Mouse (Mus musculus) neural tube, embryonic 14.5 days (tissue): ENCODE results near the gene Plin4. TPM values are rescaled to one million over a fixed set of nuclear protein-coding genes. Genes with fewer than 3 reads are reported as not detected.
"Not testable (repeated sequence)": the region's sequence is repeated elsewhere in the genome, so short reads cannot be mapped to it uniquely, and the experiment has no call there.

ENCODE experiments used
- ATAC-seq: fragments of 200-750 bp; cut with Nextera tagmentation; 2 replicates; pipeline ENCODE4 v1.8.0; 2017; ENCODE audit warnings: low read depth, mild to moderate bottlenecking, moderate TSS enrichment, moderate library complexity
- H3K27ac ChIP-seq: fragments of 300-500 bp; sonication (generic); 2 replicates; pipeline ENCODE4 v1.5.1; 2014; ENCODE audit warnings: low read depth, mild to moderate bottlenecking, control low read depth, low read length, moderate library complexity, mixed read lengths
- H3K27me3 ChIP-seq: fragments of 300-500 bp; sonication (generic); 2 replicates; pipeline ENCODE4 v1.6.1; 2014; ENCODE audit warnings: low read length; ENCODE audit not compliant: control insufficient read depth, insufficient read depth
- H3K36me3 ChIP-seq: fragments of 300-500 bp; sonication (generic); 2 replicates; pipeline ENCODE4 v1.6.1; 2014; ENCODE audit warnings: low read length, mixed read lengths; ENCODE audit not compliant: control insufficient read depth, insufficient read depth
- H3K4me1 ChIP-seq: fragments of 300-500 bp; sonication (generic); 2 replicates; pipeline ENCODE4 v1.6.1; 2014; ENCODE audit warnings: low read length; ENCODE audit not compliant: control insufficient read depth, insufficient read depth
- H3K4me2 ChIP-seq: fragments of 300-500 bp; sonication (generic); 2 replicates; pipeline ENCODE4 v1.6.1; 2014; ENCODE audit warnings: mild to moderate bottlenecking, low read depth, low read length, control low read depth
- H3K4me3 ChIP-seq: fragments of 300-500 bp; sonication (generic); 2 replicates; pipeline ENCODE4 v1.5.1; 2014; ENCODE audit warnings: low read depth, low read length, control low read depth, mixed read lengths
- H3K9ac ChIP-seq: fragments of 300-500 bp; sonication (generic); replicated peaks from 2 replicates; pipeline ENCODE4 v1.6.1; 2014; ENCODE audit warnings: low read depth, mild to moderate bottlenecking, control low read depth, low read length, mixed read lengths
- H3K9me3 ChIP-seq: fragments of 300-500 bp; sonication (generic); 2 replicates; pipeline ENCODE4 v1.6.1; 2016; ENCODE audit warnings: low read length; ENCODE audit not compliant: control insufficient read depth
- WGBS: fragments of 180-500 bp; shearing (Covaris S2); extraction: QIAGEN DNeasy Blood & Tissue Kit; methylation state at CpG from one replicate; pipeline ENCODE4 v1.1.7; 2014; 5-methylcytosine and 5-hydroxymethylcytosine counted together
- polyA plus RNA-seq: library from polyadenylated mRNA; unstranded; fragments of >200 nt; fragmentation: Nextera tagmentation; extraction: Ambion mirVana; gene quantifications from 2 replicates; pipeline ENCODE4 v1.2.1, GENCODE M21; 2014

The Plin4 gene
- polyA plus RNA-seq, 1 experiment from 2014 or later = 0.28 TPM

- no peak overlapping the region for H3K4me3 ChIP-seq
- whole genome bisulfite sequencing = 78% methylated on average over 6 of the region's 6 CpGs
- ATAC-seq = no peak
- H3K4me2 ChIP-seq = no peak overlapping the region
- no peaks in the 10 kb centered on the region for H3K9me3 ChIP-seq
- H3K9ac ChIP-seq = no peak overlapping the region
- no peaks in the 10 kb centered on the region for H3K27me3 ChIP-seq
- no peak overlapping the region for H3K27ac ChIP-seq
- no peaks in the 10 kb centered on the region for H3K4me1 ChIP-seq
- no peaks in the 10 kb centered on the region for H3K36me3 ChIP-seq
These were observed 1.1 kb downstream of the Plin4 start for GRCm38 (mm10) chr17:56108334-56109044.

GRCm38 (mm10) chr17:56107736-56108135, 1.9 kb downstream of the Plin4 start:
- WGBS = 79% methylated on average over 2 of the region's 2 CpGs
- no peaks in the 10 kb centered on the region for H3K4me1 ChIP-seq
- H3K27ac ChIP-seq = no peak overlapping the region
- H3K36me3 ChIP-seq = 0 out of 2 replicates have a peak, but pooled peaks cover 5% of the 10 kb centered on the region
- no peak overlapping the region for H3K4me2 ChIP-seq
- ATAC-seq = no peak
- H3K9ac ChIP-seq = no peak overlapping the region
- no peaks in the 10 kb centered on the region for H3K9me3 ChIP-seq
- no peaks in the 10 kb centered on the region for H3K27me3 ChIP-seq
- no peak overlapping the region for H3K4me3 ChIP-seq

- H3K9me3 ChIP-seq = no peaks in the 10 kb centered on the region
- 78% methylated on average over 4 of the region's 4 CpGs for WGBS
- H3K4me2 ChIP-seq = no peak overlapping the region
- H3K4me1 ChIP-seq = no peaks in the 10 kb centered on the region
- H3K9ac ChIP-seq = no peak overlapping the region
- H3K27ac ChIP-seq = no peak overlapping the region
- ATAC-seq = no peak
- no peak overlapping the region for H3K4me3 ChIP-seq
- no peaks in the 10 kb centered on the region for H3K27me3 ChIP-seq
- H3K36me3 ChIP-seq = peaks cover 11% of the 10 kb centered on the region
These were observed 2.6 kb downstream of the Plin4 start for GRCm38 (mm10) chr17:56106981-56107380.

- 95% methylated on average over 4 of the region's 4 CpGs for WGBS
- H3K36me3 ChIP-seq = peaks cover 14% of the 10 kb centered on the region
- H3K9me3 ChIP-seq, H3K4me3 ChIP-seq, H3K27ac ChIP-seq, ATAC-seq, H3K4me2 ChIP-seq, H3K4me1 ChIP-seq, H3K27me3 ChIP-seq, H3K9ac ChIP-seq: not testable (repeated sequence)
These were observed 3.2 kb downstream of the Plin4 start for GRCm38 (mm10) chr17:56106436-56106835.

GRCm38 (mm10) chr17:56104821-56105220, 4.8 kb downstream of the Plin4 start:
- peaks cover 23% of the 10 kb centered on the region for H3K36me3 ChIP-seq
- not testable (repeated sequence) for ATAC-seq

GRCm38 (mm10) chr17:56103465-56104285, 5.9 kb downstream of the Plin4 start:
- Histone ChIP-seq H3K36me3 (peaks cover 23% of the 10 kb centered on the region), H3K9ac (no peak overlapping the region), H3K9me3 (no peaks in the 10 kb centered on the region), H3K27ac (no peak overlapping the region), H3K4me3 (no peak overlapping the region), H3K4me1 (no peaks in the 10 kb centered on the region), H3K27me3 (no peaks in the 10 kb centered on the region), H3K4me2 (no peak overlapping the region)
- ATAC-seq = no peak
- 98% methylated on average over 8 of the region's 8 CpGs for WGBS

More at GRCm38 (mm10) chr17:56104821-56105220, 4.8 kb downstream of the Plin4 start:
- not testable (repeated sequence) for H3K4me2 ChIP-seq, H3K9me3 ChIP-seq, H3K27ac ChIP-seq, H3K4me1 ChIP-seq, H3K4me3 ChIP-seq, H3K27me3 ChIP-seq, H3K9ac ChIP-seq
- 88% methylated on average over 2 of the region's 5 CpGs for WGBS

- Histone ChIP-seq H3K36me3 (peaks cover 31% of the 10 kb centered on the region), H3K4me2 (no peak overlapping the region), H3K4me3 (no peak overlapping the region), H3K27ac (no peak overlapping the region), H3K9me3 (no peaks in the 10 kb centered on the region), H3K9ac (no peak overlapping the region), H3K4me1 (no peaks in the 10 kb centered on the region), H3K27me3 (no peaks in the 10 kb centered on the region)
- no peak for ATAC-seq
- WGBS = 93% methylated on average over 9 of the region's 9 CpGs
These were observed 6.7 kb downstream of the Plin4 start for GRCm38 (mm10) chr17:56102927-56103326.

GRCm38 (mm10) chr17:56102158-56102557, 7.4 kb downstream of the Plin4 start:
- no peaks in the 10 kb centered on the region for H3K9me3 ChIP-seq
- H3K4me2 ChIP-seq = no peak overlapping the region
- no peak for ATAC-seq
- no peak overlapping the region for H3K9ac ChIP-seq
- 93% methylated on average over 5 of the region's 5 CpGs for WGBS
- no peaks in the 10 kb centered on the region for H3K4me1 ChIP-seq
- H3K27ac ChIP-seq = no peak overlapping the region
- peaks cover 37% of the 10 kb centered on the region for H3K36me3 ChIP-seq
- H3K4me3 ChIP-seq = no peak overlapping the region
- no peaks in the 10 kb centered on the region for H3K27me3 ChIP-seq

- H3K4me3 ChIP-seq = no peak overlapping the region
- no peaks in the 10 kb centered on the region for H3K27me3 ChIP-seq
These were observed 8.8 kb downstream of the Plin4 start for GRCm38 (mm10) chr17:56100811-56101210.

More at GRCm38 (mm10) chr17:56100811-56101210, 8.8 kb downstream of the Plin4 start:
- Histone ChIP-seq H3K27ac (no peak overlapping the region), H3K9me3 (no peaks in the 10 kb centered on the region), H3K4me1 (no peaks in the 10 kb centered on the region), H3K9ac (no peak overlapping the region), H3K4me2 (no peak overlapping the region), H3K36me3 (peaks cover 51% of the 10 kb centered on the region)
- no peak for ATAC-seq
- 93% methylated on average over 3 of the region's 3 CpGs for WGBS
